Mouse (Mus musculus) ES-E14 (cell line): ENCODE results near the gene Srrm1. TPM values are rescaled to one million over a fixed set of nuclear protein-coding genes. Genes with fewer than 3 reads are reported as not detected.

ENCODE experiments used
- DNase-seq: peaks from one replicate; pipeline ENCODE4 v3.0.0-alpha.2; 2013; ENCODE audit warnings: low read depth, low spot score
- H3K27ac ChIP-seq: 2 replicates; pipeline ENCODE4 v1.5.1; 2012; ENCODE audit warnings: low read depth, mild to moderate bottlenecking, low read length, moderate library complexity, mixed read lengths; ENCODE audit not compliant: poor library complexity, insufficient read depth, severe bottlenecking
- H3K36me3 ChIP-seq: 2 replicates; pipeline ENCODE4 v1.6.1; 2012; ENCODE audit warnings: mild to moderate bottlenecking, low read length, moderate library complexity, mixed read lengths; ENCODE audit not compliant: control insufficient read depth, poor library complexity, insufficient read depth, severe bottlenecking
- H3K4me1 ChIP-seq, 2 experiments: fragments of 150-350 bp in 1 of 2; sonication (generic) in 1 of 2; 2 replicates each; pipeline ENCODE4 v1.6.1; 2012; ENCODE audit warnings: low read length in 2 of 2, mild to moderate bottlenecking in 1 of 2, mixed read lengths in 1 of 2; ENCODE audit not compliant: control insufficient read depth in 2 of 2, insufficient read depth in 2 of 2, poor library complexity in 1 of 2
- H3K4me3 ChIP-seq, 2 experiments: fragments of 150-350 bp in 1 of 2; sonication (generic) in 1 of 2; 2 replicates each; pipeline ENCODE4 v1.5.1; 2012; ENCODE audit warnings: low read length in 2 of 2, low read depth in 1 of 2, mild to moderate bottlenecking in 1 of 2, mixed read lengths in 1 of 2; ENCODE audit not compliant: insufficient read depth in 1 of 2, poor library complexity in 1 of 2, severe bottlenecking in 1 of 2
- H3K9ac ChIP-seq: 2 replicates; pipeline ENCODE4 v1.6.1; 2012; ENCODE audit warnings: low read depth, mild to moderate bottlenecking, low read length, mixed read lengths; ENCODE audit not compliant: poor library complexity, insufficient read depth, severe bottlenecking
- H3K9me3 ChIP-seq: fragments of 150-350 bp; sonication (generic); 2 replicates; pipeline ENCODE4 v1.6.1; 2012; ENCODE audit warnings: low read depth, mild to moderate bottlenecking, low read length; ENCODE audit not compliant: control insufficient read depth, insufficient read depth
- CHD2 ChIP-seq: IDR thresholded peaks from 2 replicates; pipeline ENCODE4 v1.6.1; 2014; ENCODE audit warnings: mild to moderate bottlenecking, low read depth, low read length, inconsistent platforms
- HCFC1 ChIP-seq: IDR thresholded peaks from 2 replicates; pipeline ENCODE4 v1.6.1; 2012; ENCODE audit warnings: low read length, inconsistent platforms, borderline replicate concordance; ENCODE audit not compliant: insufficient read depth
- MAFK ChIP-seq: IDR thresholded peaks from 2 replicates; pipeline ENCODE4 v1.6.1; 2014; ENCODE audit warnings: mild to moderate bottlenecking, low read depth, low read length, inconsistent platforms; ENCODE audit not compliant: insufficient read depth
- ZC3H11A ChIP-seq: IDR thresholded peaks from 2 replicates; pipeline ENCODE4 v1.6.1; 2012; ENCODE audit warnings: low read depth, mild to moderate bottlenecking, inconsistent platforms, low read length, borderline replicate concordance
- ZNF384 ChIP-seq: IDR thresholded peaks from 2 replicates; pipeline ENCODE4 v1.6.1; 2012; ENCODE audit warnings: low read depth, low read length, inconsistent platforms
- in situ Hi-C, 2 experiments: fragments of 600-800 bp; cut with MboI; formaldehyde crosslinking; loops; one replicate each; pipeline ENCODE4 v1.15.1; 2025; ENCODE audit warnings: low sequenced_read_pairs in 2 of 2, inconsistent platforms in 1 of 2; ENCODE audit not compliant: unreplicated experiment in 2 of 2
- total RNA-seq: library from RNA; depleted of rRNA; stranded (reverse); fragments of 300-350 nt; gene quantifications from 2 replicates; pipeline ENCODE4 v1.2.3, GENCODE M21; 2012

Gene Srrm1
- total RNA-seq, 1 experiment, result 62.8 TPM

GRCm38 (mm10) chr4:135353794-135354450 lies 801 bp upstream of the Srrm1 start:
- Histone ChIP-seq H3K36me3 (peaks cover 2% of the 10 kb centered on the region), H3K9me3 (no peaks in the 10 kb centered on the region), H3K4me1 (peaks cover 4 to 6% of the 10 kb centered on the region in 2 experiments; a peak in 3 of 4 replicates), H3K4me3 (peak overlapping the region; percentile 74 to 75), H3K27ac (peak overlapping the region; percentile 96), H3K9ac (peak overlapping the region; percentile 89)
- in situ Hi-C loops, result no loop called here
- DNase-seq, result no peak
- TF ChIP-seq MAFK (no peak), ZNF384 (no peak)

DNA sequence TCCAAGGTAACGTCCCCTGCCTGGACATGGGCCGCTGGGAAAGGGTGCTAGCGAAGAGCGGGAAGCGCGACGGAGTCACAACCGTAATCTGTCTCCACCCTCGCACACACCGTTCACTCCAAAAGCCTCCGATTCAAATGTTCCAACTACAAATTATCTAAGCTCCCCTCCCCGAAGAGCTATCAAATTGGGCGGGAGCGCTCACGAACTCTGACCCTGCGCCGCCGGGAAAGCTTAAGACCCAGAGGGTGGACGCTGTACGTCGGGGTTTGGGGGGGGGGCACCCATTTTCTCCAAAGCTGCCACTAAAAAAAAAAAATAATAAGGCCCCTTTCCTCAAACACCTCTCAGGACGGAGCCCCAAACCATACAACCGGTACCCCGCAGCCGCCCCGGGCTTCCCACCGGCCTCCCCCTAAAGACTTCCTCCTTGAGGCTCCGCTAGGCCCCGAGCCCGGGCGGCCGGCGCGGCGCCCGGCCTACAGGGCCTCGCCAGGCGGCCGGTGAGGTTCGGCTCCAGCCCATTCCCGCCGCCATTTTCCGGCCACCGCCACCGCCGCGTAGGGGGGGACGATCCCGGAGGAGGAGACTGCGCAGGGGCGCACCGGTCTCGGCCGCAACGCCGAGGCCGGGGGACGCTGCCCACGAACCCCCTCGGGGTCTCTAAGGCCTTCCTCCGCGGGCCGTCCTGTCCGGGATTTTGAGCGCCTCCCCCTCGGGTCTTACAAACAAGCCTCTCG lies 625 bp downstream of the Srrm1 start:
- TF ChIP-seq ZNF384 (0 out of 2 replicates have a peak, but pooled peaks have one; percentile 48), MAFK (no peak)
- DNase-seq, result no peak
- peaks cover 4 to 6% of the 10 kb centered on the region in 2 experiments; a peak in 3 of 4 replicates for H3K4me1 ChIP-seq
- peak overlapping the region; percentile 97 for H3K9ac ChIP-seq
- in situ Hi-C loops, result no loop called here
- no peaks in the 10 kb centered on the region for H3K9me3 ChIP-seq
- H3K27ac ChIP-seq, result peak overlapping the region; percentile 76
- H3K36me3 ChIP-seq, result peaks cover 7% of the 10 kb centered on the region
- H3K4me3 ChIP-seq, result peak overlapping the region; percentile 88 to 92

DNA sequence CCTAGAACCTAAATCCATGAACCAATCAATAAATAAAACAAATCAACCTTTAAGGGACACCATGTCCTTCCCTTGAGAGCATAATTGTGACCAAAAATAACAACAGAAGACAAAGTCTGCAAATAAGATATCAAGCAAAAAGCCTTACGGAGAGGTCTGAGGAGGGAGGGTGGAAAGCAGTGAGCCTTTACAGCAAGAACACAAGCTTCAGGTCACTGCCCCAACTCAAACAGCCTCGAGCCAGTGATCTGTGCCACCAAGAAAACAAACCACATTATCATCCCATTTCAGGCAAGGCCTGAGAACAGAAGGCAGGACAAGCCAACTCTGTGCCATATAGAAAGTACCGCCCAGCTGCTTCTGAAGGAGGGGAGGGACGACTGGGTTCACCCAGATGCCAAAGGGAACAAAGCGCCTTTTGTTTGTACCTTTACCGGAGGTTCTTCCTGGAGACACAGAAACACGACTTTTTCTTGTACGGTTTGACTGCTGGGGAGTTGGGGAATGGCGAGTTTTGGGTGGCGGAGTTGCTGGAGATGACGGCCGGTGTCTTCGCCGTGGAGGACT lies 15.7 kb downstream of the Srrm1 start:
- Histone ChIP-seq H3K4me3 (no peak overlapping the region), H3K36me3 (peaks cover 60% of the 10 kb centered on the region), H3K4me1 (peaks cover 0 to 2% of the 10 kb centered on the region in 2 experiments; a peak in 1 of 4 replicates), H3K9ac (no peak overlapping the region), H3K27ac (no peak overlapping the region), H3K9me3 (no peaks in the 10 kb centered on the region)
- in situ Hi-C loops, result no loop called here
- DNase-seq, result no peak
- TF ChIP-seq ZNF384 (no peak), CHD2 (no peak), MAFK (no peak), HCFC1 (no peak), ZC3H11A (no peak)

DNA sequence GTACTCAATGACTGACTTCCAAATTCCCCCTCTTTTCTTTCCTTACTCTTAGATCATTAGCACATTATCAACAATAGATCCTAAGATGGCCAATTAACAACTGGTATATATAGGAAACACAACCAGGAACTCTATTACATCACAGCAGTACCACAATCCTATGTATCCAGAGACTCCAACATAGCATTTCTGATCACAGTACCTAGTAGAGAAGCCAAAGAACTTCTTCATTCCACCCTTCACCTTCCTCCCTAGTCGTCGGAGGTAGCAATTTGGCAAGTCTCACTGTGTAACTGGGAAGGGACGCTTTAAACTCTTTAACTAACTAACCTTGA lies 17.1 kb downstream of the Srrm1 start:
- Histone ChIP-seq H3K27ac (no peak overlapping the region), H3K4me1 (peaks cover 0 to 2% of the 10 kb centered on the region in 2 experiments; a peak in 1 of 4 replicates), H3K9ac (no peak overlapping the region), H3K9me3 (no peaks in the 10 kb centered on the region), H3K36me3 (peaks cover 60% of the 10 kb centered on the region), H3K4me3 (no peak overlapping the region)
- no peak for TF ChIP-seq HCFC1
- TF ChIP-seq CHD2, result no peak
- no peak for TF ChIP-seq ZC3H11A
- no peak for TF ChIP-seq ZNF384
- TF ChIP-seq MAFK, result no peak
- DNase-seq, result no peak
- in situ Hi-C loops, result no loop called here
